Mouse (Mus musculus) kidney, adult 2 months (tissue): ENCODE measurements around the gene Maml3. TPM values are rescaled to one million over a fixed set of nuclear protein-coding genes. Genes with fewer than 3 reads are reported as not detected.

Source experiments
- DNase-seq: peaks from one replicate; pipeline ENCODE4 v3.0.0; 2021
- H3K27ac ChIP-seq: fragments of 200-500 bp; 2 replicates; pipeline ENCODE4 v1.5.1; 2012; ENCODE audit warnings: low read depth, low read length, control low read depth, inconsistent platforms; ENCODE audit not compliant: insufficient read depth
- H3K27me3 ChIP-seq: fragments of 200-500 bp; replicated peaks from 2 replicates; pipeline ENCODE4 v1.6.1; 2012; ENCODE audit warnings: mild to moderate bottlenecking, moderate library complexity, low read length, inconsistent platforms; ENCODE audit not compliant: control insufficient read depth, insufficient read depth
- H3K36me3 ChIP-seq: fragments of 200-500 bp; 2 replicates; pipeline ENCODE4 v1.6.1; 2012; ENCODE audit warnings: mild to moderate bottlenecking, moderate library complexity, low read length, inconsistent platforms; ENCODE audit not compliant: control insufficient read depth, insufficient read depth
- H3K4me1 ChIP-seq: fragments of 200-500 bp; 2 replicates; pipeline ENCODE4 v1.6.1; 2011; ENCODE audit warnings: low read length; ENCODE audit not compliant: control insufficient read depth, insufficient read depth
- H3K4me3 ChIP-seq: fragments of 200-500 bp; 2 replicates; pipeline ENCODE4 v1.5.1; 2011; ENCODE audit warnings: mild to moderate bottlenecking, low read depth, low read length, control low read depth; ENCODE audit not compliant: insufficient read depth
- CTCF ChIP-seq: fragments of 200-500 bp; conservative IDR thresholded peaks from 2 replicates; pipeline ENCODE4 v1.5.1; 2011; ENCODE audit warnings: low read depth, mild to moderate bottlenecking, control low read depth, low read length, moderate library complexity, mixed read lengths; ENCODE audit not compliant: insufficient read depth, insufficient read length
- POLR2A ChIP-seq: fragments of 200-500 bp; IDR thresholded peaks from one replicate; pipeline ENCODE4 v1.6.1; 2011; ENCODE audit warnings: low read depth, low read length, control low read depth
- WGBS: fragments of 180-500 bp; shearing (Covaris S2); methylation state at CpG from one replicate; pipeline ENCODE4 v1.1.7; 2018; 5-methylcytosine and 5-hydroxymethylcytosine counted together
- polyA plus RNA-seq: library from polyadenylated mRNA; depleted of rRNA; stranded (reverse); fragments of >200 nt; gene quantifications from 2 replicates; pipeline ENCODE4 v1.2.3, GENCODE M21; 2012

Maml3 gene
- polyA plus RNA-seq, 1 experiment, result 3.6 TPM

- Histone ChIP-seq H3K27me3 (no peaks in the 10 kb centered on the region), H3K27ac (no peak overlapping the region), H3K4me3 (no peak overlapping the region), H3K4me1 (peaks cover 4% of the 10 kb centered on the region), H3K36me3 (no peaks in the 10 kb centered on the region)
- DNase-seq, result no peak
- TF ChIP-seq POLR2A (no peak), CTCF (no peak)
- 76% methylated on average over 4 of the region's 4 CpGs for WGBS
Measured at GRCm38 (mm10) chr3:51871346-51871745, 233.5 kb downstream of the Maml3 start.

GRCm38 (mm10) chr3:51869980-51870379, 234.9 kb downstream of the Maml3 start:
- no peak for DNase-seq
- TF ChIP-seq CTCF, result no peak
- no peak for TF ChIP-seq POLR2A
- no peak overlapping the region for H3K4me3 ChIP-seq
- H3K36me3 ChIP-seq, result no peaks in the 10 kb centered on the region
- no peak overlapping the region for H3K27ac ChIP-seq
- 88% methylated on average over 6 of the region's 6 CpGs for WGBS
- no peaks in the 10 kb centered on the region for H3K27me3 ChIP-seq
- H3K4me1 ChIP-seq, result peaks cover 4% of the 10 kb centered on the region

GRCm38 (mm10) chr3:51868857-51869256, 236.0 kb downstream of the Maml3 start:
- Histone ChIP-seq H3K27ac (no peak overlapping the region), H3K4me1 (peaks cover 4% of the 10 kb centered on the region), H3K4me3 (no peak overlapping the region), H3K27me3 (no peaks in the 10 kb centered on the region), H3K36me3 (no peaks in the 10 kb centered on the region)
- TF ChIP-seq CTCF (no peak), POLR2A (no peak)
- 45% methylated on average over 5 of the region's 5 CpGs for WGBS
- DNase-seq, result no peak

GRCm38 (mm10) chr3:51866446-51866845, 238.4 kb downstream of the Maml3 start:
- Histone ChIP-seq H3K4me1 (no peaks in the 10 kb centered on the region), H3K27ac (no peak overlapping the region), H3K36me3 (no peaks in the 10 kb centered on the region), H3K4me3 (no peak overlapping the region), H3K27me3 (no peaks in the 10 kb centered on the region)
- TF ChIP-seq CTCF (no peak), POLR2A (no peak)
- 89% methylated on average over 5 of the region's 5 CpGs for WGBS
- no peak for DNase-seq

- no peaks in the 10 kb centered on the region for H3K36me3 ChIP-seq
- no peaks in the 10 kb centered on the region for H3K4me1 ChIP-seq
- no peaks in the 10 kb centered on the region for H3K27me3 ChIP-seq
- TF ChIP-seq CTCF (no peak), POLR2A (no peak)
- H3K4me3 ChIP-seq, result no peak overlapping the region
- no peak for DNase-seq
- 95% methylated on average over 9 of the region's 9 CpGs for WGBS
- no peak overlapping the region for H3K27ac ChIP-seq
Measured at GRCm38 (mm10) chr3:51861631-51862030, 243.2 kb downstream of the Maml3 start.

- Histone ChIP-seq H3K27ac (no peak overlapping the region), H3K4me1 (no peaks in the 10 kb centered on the region), H3K27me3 (no peaks in the 10 kb centered on the region), H3K36me3 (no peaks in the 10 kb centered on the region), H3K4me3 (no peak overlapping the region)
- no peak for DNase-seq
- no peak for TF ChIP-seq CTCF
- no peak for TF ChIP-seq POLR2A
- 95% methylated on average over 7 of the region's 7 CpGs for WGBS
Measured at GRCm38 (mm10) chr3:51860458-51860857, 244.4 kb downstream of the Maml3 start.

- TF ChIP-seq POLR2A, result no peak
- no peak for TF ChIP-seq CTCF
- WGBS, result 76% methylated on average over 2 of the region's 2 CpGs
- DNase-seq, result no peak
- Histone ChIP-seq H3K4me1 (no peaks in the 10 kb centered on the region), H3K4me3 (no peak overlapping the region), H3K27me3 (no peaks in the 10 kb centered on the region), H3K36me3 (no peaks in the 10 kb centered on the region), H3K27ac (no peak overlapping the region)
Measured at GRCm38 (mm10) chr3:51859208-51859607, 245.7 kb downstream of the Maml3 start.

- H3K4me3 ChIP-seq, result no peak overlapping the region
- 92% methylated on average over 10 of the region's 10 CpGs for WGBS
- DNase-seq, result no peak
- no peaks in the 10 kb centered on the region for H3K36me3 ChIP-seq
- H3K27ac ChIP-seq, result no peak overlapping the region
- no peaks in the 10 kb centered on the region for H3K27me3 ChIP-seq
- no peaks in the 10 kb centered on the region for H3K4me1 ChIP-seq
- no peak for TF ChIP-seq POLR2A
- no peak for TF ChIP-seq CTCF
Measured at GRCm38 (mm10) chr3:51854152-51854551, 250.7 kb downstream of the Maml3 start.
